Mouse (Mus musculus): ENCODE measurements around the gene Stk11ip.

Stk11ip gene

DNA sequence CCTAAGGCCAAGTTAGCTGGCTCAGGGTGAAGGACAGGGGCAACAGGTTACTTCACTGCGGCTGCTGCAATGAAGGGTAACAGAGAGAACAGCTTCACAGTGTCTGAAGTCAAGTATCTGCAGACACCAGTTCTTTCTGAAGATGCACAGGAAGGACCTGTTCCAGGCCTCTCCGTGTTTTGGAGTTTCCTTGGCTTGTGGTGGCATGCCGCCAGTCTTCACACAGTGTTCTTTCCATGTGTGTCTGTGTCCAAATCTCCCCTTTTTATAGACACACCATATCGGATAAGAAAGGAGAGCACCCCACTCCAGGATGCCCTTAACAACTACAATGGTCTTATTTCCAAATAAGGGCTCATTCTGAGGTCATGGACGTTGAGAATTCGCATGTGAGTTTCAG is 23.0 kb downstream of the Stk11ip start:
- DNase-seq = no peak

DNA sequence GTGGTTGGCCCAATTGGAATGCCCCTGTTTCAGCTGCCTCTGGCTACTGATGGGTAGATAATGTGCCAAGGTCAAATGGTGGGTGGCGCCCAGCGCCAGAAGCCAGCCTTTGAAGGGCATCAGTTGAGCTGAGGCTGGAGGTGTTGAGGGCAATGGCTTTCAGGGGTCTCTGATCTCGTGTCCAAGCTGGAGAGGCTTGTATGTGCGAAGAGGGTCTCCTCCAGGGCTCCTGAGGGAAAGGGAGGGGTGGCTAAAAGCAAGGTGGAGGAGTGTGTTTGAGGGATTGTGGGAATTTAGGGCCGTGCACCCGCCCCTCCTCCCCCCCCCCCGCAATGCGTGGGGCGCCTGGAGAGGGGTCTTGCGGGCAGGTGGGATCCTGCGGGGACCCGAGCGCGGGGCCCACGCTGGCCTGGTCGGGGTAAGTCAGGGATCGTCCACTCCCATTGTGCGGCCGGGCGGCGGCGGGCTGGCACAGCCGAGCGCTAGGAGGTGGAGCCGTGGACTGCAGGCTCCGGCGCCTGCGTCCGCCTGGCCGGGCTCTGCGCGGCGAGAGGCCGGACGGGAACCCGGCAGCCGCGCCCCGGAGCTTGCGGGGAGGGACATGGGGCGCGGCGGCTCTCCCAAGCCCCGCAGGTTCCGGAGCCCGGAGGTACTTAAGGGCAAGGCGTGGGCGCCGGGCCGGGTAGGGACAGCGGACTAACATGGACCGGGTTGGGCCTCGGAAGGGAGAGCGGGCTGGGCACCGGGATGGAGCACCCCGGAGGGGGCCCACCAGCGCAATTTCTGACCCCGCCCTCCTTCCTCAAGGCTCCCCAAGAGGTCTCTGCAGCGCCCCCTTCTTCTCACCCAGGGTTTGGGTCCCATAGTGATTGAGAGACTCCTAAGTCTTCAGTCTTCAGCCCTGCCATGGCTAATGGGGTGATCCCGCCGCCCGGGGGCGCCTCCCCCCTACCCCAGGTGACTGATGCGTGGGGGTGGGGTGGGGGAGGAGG is 24.9 kb downstream of the Stk11ip start, which contains the start of gene Slc4a3:
TSS of gene Slc4a3 (plus strand) at position 302 of the 992 bp plus-strand sequence.
- DNase-seq = peak; percentile 70

DNA sequence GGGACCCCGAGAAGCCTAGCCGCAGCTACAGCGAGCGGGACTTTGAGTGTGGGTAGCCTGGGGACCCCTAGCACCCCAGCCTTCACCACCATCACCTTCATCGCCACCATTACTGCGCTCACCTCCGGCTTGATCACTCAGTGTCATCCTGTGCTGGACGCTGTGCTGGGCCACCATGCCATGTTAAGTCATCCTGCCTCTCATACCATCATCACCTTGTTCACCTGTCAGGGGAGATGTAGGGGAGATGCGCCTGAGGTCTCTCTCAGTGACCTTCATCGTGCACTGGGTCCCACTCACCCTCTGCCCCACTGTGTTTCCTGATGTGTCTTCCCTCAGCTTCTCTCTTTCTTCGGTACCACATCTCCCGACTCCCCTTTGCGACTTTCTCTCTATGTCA is 26.0 kb downstream of the Stk11ip start:
- DNase-seq = no peak

- no peak for DNase-seq
Observed at GRCm38 (mm10) chr1:75548083-75548482, 26.8 kb downstream of the Stk11ip start.

DNA sequence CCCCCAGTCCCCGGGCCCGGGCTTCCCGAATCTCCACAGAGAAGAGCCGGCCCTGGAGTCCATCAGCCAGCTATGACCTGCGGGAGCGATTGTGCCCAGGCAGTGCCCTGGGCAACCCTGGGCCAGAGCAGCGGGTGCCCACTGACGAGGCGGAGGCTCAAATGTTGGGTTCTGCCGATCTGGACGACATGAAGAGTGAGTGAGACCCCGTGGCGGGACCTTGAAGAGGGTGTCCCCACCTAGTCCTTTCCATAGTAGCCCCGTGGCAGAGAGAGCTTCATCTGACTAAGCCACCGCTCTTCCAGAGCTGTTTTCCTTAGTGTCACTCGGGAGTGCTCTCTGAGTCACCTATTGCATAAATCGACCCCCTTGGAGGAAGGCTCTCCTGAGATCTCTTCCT is 27.5 kb downstream of the Stk11ip start:
- no peak for DNase-seq

DNA sequence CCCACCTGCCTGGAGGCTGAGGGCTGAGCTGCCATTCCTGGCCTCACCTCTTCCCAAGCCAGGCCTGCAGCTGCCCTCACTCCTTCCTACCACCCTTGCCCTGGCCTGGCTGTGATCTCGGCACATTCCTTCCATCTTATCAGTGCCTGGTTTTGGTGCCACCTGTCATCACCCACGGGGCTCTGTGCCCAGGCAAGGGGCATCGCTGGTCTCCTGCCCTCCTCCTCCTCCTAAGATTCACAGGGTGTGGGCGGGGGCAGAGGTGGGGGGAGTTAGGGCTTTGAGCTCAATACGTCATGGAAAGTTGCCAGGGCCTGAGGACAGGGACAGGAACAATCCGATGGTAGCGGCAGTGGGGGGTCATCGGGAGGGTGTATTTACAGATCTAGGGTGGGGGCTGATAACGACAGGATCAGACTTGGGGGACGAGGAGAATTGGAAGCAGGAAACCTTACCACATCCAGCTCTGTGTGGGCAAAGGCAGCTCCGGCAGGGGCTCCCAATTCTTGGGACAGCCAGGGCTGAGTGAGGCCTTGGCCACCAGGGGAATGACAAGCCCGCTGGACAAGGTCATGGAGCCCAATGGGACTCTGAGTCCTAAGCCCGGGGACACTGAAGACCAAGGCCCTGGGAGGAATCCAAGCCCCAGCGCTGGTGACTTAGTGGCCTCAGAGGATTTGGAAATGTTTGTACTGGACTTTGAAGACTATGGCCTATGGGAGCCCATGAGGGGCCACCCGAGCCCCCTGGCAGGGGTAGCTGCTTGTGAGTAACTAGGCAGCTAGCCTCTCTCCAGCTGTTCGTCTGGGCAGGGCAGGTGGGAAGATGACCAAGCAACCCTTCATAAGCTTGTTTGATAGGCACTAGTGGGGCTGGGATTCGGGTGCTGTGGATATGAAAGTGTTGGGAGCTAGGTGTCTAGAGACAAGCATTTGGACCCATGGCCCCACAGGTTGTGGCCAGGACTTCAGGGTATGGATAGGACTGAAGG is 28.3 kb downstream of the Stk11ip start:
- DNase-seq = no peak

DNA sequence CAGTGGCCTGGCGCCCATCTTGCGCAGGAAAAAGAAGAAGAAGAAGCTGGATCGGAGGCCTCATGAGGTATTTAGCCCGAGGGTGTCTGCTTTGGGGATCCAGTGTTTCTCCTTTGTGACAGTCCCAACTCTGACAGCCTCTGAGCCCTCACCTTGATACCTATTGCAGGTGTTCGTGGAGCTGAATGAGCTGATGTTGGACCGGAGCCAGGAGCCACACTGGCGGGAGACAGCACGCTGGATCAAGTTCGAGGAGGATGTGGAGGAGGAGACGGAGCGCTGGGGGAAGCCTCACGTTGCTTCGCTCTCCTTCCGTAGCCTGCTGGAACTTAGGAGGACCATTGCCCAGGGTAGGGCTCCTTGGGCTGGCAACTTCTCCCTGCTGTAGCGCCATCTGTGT is 29.3 kb downstream of the Stk11ip start:
- DNase-seq = no peak

GRCm38 (mm10) chr1:75555680-75556079 is 34.4 kb downstream of the Stk11ip start:
- DNase-seq = no peak

- DNase-seq = no peak
Observed at GRCm38 (mm10) chr1:75556143-75556781, 34.9 kb downstream of the Stk11ip start.

DNA sequence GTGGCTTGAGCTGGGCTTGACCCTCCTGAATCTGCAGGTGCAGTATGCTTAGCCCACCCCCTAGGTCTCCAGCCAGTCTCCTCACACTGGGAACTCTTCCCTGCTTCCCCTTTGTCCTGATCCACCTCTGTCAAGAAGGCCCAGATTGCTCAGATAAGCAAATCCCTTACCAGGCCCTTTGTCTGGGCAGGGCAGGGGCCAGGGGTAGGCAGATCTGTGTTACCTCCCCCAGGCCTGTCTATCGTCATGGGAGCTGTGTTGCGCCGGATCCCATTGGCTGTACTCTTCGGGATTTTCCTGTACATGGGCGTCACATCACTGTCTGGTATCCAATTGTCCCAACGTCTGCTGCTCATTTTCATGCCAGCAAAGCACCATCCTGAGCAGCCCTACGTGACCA is 35.7 kb downstream of the Stk11ip start:
- no peak for DNase-seq

DNA sequence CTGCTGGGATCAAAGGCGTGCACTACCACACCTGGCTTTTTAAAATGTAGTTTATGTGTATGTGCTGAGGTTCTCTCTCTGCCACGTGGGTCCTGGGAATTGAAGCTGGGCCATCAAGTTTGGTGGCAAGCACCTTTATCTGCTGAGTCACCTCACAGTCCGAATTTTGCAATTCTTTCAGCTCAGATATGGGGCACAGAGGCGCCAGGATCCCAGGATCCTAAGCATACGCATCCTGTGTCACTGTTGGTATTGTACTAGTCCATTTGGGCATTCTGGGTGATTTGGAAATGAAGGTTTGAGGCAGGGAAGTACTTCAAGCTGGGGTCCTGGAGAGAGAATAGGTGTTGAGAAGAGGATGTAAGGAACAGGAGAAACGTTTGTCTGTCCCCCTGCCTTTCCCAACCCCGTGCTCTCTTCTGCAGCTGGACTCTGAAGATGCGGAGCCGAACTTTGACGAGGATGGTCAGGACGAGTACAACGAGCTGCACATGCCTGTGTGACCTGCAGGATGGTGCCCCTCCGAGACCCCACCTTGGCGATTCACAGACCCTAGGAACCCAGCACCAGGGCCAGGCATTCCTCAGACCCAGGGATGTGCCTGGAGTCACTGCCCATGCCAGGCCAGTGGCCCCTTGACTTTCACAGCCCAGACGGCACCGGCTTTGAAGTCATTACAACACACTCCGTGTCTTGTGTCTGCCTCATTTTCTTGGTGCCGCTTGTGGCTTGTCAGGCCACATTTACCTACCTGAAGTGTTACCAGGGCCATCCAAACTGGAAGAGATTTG is 37.3 kb downstream of the Stk11ip start:
- no peak for DNase-seq

GRCm38 (mm10) chr1:75559212-75559925 is 38.0 kb downstream of the Stk11ip start:
- DNase-seq = peak; percentile 95

GRCm38 (mm10) chr1:75560206-75560913 is 39.0 kb downstream of the Stk11ip start:
- no peak for DNase-seq

DNA sequence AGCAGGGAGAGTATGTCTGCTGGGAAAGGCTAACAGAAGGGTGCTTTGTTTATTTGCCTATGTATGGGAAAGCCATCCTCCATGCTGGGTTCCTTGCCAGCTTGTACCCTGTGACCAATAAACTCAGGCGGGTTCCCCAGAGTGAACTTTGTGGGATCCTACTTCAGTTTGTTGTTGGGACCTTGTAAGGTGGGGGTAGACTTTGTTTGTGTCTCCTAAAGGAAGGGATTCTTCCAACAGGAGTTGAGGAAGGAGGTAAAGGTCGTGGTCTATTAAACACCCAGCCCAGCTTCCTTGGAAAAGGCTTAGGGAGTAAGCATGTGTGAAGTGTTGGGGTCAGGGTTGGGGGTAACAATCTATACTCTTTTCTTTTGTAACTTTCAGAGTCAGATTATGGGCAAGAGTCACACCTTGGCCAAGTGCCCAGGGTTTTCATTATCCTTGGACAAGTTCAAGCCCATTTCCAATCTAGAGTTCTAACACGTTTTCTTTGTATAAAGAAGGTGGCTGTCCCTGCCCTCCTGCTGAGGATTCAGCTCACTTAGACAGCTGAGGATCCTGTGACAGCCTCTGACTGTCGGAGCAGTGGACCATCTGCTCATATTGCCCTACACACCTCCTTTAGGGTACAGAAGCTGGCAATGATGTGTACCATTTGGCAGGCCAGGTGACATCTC is 40.0 kb downstream of the Stk11ip start:
- no peak for DNase-seq

DNA sequence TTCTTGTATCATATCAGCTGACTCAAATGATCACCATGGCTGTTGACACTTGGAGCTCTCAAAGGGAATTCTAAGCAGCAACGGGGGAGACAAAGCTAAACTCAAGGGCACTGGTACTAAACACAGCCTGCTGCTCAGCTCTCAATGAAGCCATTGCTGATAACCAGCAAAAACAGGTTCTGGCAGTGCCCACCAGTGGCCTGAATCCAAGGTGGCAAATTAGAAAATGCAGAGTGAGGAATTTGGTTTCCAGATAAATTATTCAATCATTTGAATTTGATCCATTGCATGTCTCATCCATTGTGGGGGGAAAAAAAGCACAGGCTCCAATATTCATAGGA is 40.5 kb downstream of the Stk11ip start:
- no peak for DNase-seq

DNA sequence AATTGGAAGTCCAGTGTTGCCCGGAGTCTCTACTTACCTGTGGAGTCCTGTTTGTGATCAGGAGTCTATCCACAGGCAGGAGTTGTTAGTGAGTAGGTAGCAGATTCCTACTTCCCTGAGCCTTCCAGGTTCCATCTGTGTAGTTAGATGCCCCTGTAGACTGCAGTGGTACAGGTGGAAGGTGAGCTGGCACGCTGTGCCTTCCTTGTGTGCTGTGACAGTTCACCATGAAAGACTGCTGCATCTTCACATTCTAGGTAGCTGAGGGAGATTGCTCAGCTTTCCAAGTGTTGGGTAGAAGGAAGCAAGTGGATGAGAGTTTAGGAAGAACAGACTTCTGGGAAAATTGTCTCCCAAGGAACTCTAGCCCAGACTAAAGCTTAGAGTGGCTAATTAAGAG is 42.8 kb downstream of the Stk11ip start:
- no peak for DNase-seq

DNA sequence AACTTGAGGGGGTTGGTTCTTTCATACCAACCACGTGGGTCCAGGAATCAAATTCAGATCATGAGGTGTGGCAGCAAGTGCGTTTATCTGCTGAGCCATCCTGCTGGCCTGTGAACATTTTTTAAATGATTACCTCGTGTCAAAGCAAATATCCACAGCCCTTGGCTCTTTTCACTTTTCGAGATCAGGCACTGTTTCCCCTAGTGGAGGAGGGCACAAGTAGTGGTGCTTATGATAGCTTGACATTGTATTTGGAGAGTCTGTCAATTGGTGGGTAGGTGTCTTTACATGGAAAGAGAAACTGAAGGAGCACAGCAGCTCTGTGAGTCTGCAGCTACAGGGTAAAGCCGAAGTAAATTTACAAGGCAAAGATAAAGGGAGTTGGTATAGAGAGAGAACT is 43.6 kb downstream of the Stk11ip start:
- DNase-seq = no peak

GRCm38 (mm10) chr1:75565616-75566015 is 44.3 kb downstream of the Stk11ip start:
- no peak for DNase-seq

- no peak for DNase-seq
Observed at GRCm38 (mm10) chr1:75570403-75570802, 49.1 kb downstream of the Stk11ip start.

DNA sequence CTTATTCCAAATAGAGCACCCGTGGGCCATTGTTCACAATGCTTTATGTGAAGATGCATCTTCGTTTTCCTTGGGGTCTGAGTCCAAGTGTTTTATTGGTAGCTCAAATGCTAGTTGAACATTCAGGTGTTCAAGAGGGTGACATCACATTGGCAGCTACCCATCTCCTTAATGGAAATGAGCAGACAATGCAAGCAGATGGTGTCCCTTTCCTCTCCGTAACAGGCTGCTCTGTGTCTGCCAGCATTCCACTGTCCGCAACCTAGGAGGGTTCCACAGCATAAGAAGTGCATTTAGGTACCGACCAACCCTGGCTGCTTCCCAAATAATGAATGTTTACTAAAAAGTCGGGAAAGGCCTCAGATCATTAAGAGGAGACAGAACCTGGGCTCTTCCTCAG is 51.4 kb downstream of the Stk11ip start:
- DNase-seq = no peak

Measured in right cerebral cortex, postnatal 14 days (tissue).